Mouse (Mus musculus): ENCODE measurements at regions not wholly inside any gene's neighbourhood (a gene's known extent, or its start where the extent isn't known, plus 50 kb on each side); places are given as distances from the start of the nearest gene placed in this dataset.
A peak's percentile ranks its signal among the peaks of the same experiment; 100 is the strongest.

DNA sequence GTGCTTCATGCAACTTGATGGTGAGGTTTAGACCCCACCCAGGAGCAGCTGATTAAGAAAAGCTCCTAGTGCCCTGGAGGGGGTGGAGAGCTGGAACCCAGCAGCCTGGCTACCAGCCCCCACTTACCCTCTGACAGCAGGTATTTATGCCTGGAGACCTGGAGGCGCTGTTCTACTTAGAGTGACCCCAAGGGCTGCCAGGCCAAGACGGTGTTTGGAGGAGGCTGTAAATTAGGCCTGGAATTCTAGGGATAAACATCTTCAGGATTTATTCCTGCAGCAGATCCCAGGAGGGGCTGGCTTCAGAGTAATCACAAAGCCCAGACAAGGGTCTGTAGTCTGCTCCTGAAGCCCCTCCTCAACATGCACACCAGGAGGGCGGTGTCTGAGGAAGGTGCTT is 76.0 kb upstream of the Stx18 start:
- no peak overlapping the region for H3K27ac ChIP-seq (ENCODE audit: low read depth, low read length)
- no peak overlapping the region for H3K9ac ChIP-seq (ENCODE audit: low read length)
- H3K4me2 ChIP-seq (ENCODE audit: low read depth): no peak overlapping the region
- no peak overlapping the region for H3K4me3 ChIP-seq (ENCODE audit: low read depth, low read length)
- peaks cover 6% of the 10 kb centered on the region; the same call in 1 of the 2 replicates for H3K27me3 ChIP-seq (ENCODE audit: control insufficient read depth, insufficient read depth, low read length)
- WGBS: 31% methylated on average over 3 of the region's 3 CpGs
- no peaks in the 10 kb centered on the region for H3K9me3 ChIP-seq (ENCODE audit: control insufficient read depth, low read length)
- ATAC-seq (ENCODE audit: insufficient read depth, low FRiP score, low TSS enrichment) (no peak), DNase-seq (ENCODE audit: low spot score) (no peak)
- no peaks in the 10 kb centered on the region for H3K36me3 ChIP-seq (ENCODE audit: control insufficient read depth, insufficient read depth, low read length)
- H3K4me1 ChIP-seq (ENCODE audit: control insufficient read depth, insufficient read depth, low read length): peaks cover 8% of the 10 kb centered on the region; the same call in 1 of the 2 replicates

DNA sequence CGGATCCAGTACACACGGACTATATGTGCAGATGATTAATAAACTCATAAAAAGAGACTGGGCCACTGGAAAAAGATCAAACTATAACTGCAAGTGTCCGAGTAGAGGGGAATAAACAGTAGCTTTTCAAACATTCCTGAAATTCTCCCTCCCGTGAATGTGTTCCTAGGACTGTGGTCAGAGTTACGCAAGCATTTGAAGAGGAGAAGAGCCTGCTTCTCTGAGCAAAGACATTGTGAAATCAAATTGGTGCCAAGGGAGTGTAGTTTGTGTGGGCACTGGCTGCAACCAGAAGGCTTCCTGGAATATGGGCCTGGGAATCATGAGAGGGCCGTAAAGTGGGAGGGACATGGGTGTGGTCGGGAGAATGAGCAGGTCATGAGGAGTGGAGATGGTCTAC is 78.3 kb upstream of the Stx18 start:
- H3K27ac ChIP-seq (ENCODE audit: low read depth, low read length): no peak overlapping the region
- H3K9me3 ChIP-seq (ENCODE audit: control insufficient read depth, low read length): no peaks in the 10 kb centered on the region
- no peak for DNase-seq (ENCODE audit: low spot score)
- no peaks in the 10 kb centered on the region for H3K27me3 ChIP-seq (ENCODE audit: control insufficient read depth, insufficient read depth, low read length)
- H3K4me1 ChIP-seq (ENCODE audit: control insufficient read depth, insufficient read depth, low read length): 0 out of 2 replicates have a peak, but pooled peaks cover 2% of the 10 kb centered on the region
- WGBS: 82% methylated on average over 7 of the region's 7 CpGs
- ATAC-seq (ENCODE audit: insufficient read depth, low FRiP score, low TSS enrichment): no peak
- no peak overlapping the region for H3K4me2 ChIP-seq (ENCODE audit: low read depth)
- H3K9ac ChIP-seq (ENCODE audit: low read length): no peak overlapping the region
- no peaks in the 10 kb centered on the region for H3K36me3 ChIP-seq (ENCODE audit: control insufficient read depth, insufficient read depth, low read length)
- no peak overlapping the region for H3K4me3 ChIP-seq (ENCODE audit: low read depth, low read length)

DNA sequence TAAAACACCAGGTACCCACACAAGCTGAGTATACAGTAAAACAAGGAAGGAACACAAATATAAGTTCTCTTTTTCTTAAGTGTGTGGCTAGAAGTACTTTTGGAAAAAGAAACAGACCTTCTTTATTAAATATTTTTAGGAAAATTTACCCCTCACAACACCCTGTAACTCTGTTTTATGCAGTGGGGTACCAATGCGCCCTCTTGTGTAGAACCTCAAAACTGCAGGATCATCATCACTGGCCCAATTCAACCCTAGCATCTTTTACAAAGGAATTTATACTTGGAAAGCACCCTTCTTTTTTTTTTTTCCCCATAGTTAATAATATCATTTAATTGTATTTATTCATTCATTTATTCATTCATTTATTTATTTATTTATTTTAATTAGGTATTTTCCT is 86.4 kb upstream of the Stx18 start:
- no peaks in the 10 kb centered on the region for H3K36me3 ChIP-seq (ENCODE audit: control insufficient read depth, insufficient read depth, low read length)
- H3K4me1 ChIP-seq (ENCODE audit: control insufficient read depth, insufficient read depth, low read length): no peaks in the 10 kb centered on the region
- H3K27me3 ChIP-seq (ENCODE audit: control insufficient read depth, insufficient read depth, low read length): no peaks in the 10 kb centered on the region
- DNase-seq (ENCODE audit: low spot score) (peak; percentile 38), ATAC-seq (ENCODE audit: insufficient read depth, low FRiP score, low TSS enrichment) (no peak)
- no peak overlapping the region for H3K27ac ChIP-seq (ENCODE audit: low read depth, low read length)
- no peak overlapping the region for H3K4me2 ChIP-seq (ENCODE audit: low read depth)
- 0% methylated on average over 1 of the region's 1 CpGs for WGBS
- H3K4me3 ChIP-seq (ENCODE audit: low read depth, low read length): no peak overlapping the region
- no peak overlapping the region for H3K9ac ChIP-seq (ENCODE audit: low read length)
- no peaks in the 10 kb centered on the region for H3K9me3 ChIP-seq (ENCODE audit: control insufficient read depth, low read length)

DNA sequence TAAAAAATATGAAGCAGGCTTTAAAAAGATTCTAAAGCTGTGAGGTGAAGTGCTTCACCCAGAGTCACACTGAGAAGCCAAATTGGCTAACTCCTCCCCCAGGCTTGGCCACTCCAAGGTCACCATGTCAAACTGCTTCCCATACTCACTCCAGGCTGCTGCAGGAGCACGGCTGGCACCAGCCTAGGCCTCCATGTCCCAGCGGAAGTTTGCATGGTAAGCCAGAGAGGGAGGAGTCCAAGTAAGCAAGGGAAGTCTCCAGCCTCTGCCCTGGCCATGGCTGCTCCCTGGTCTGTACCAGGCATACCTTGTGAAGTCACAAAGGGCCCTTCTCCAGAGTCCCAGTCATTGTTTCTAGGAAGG is 105.8 kb upstream of the Stx18 start:
- no peaks in the 10 kb centered on the region for H3K4me1 ChIP-seq (ENCODE audit: control insufficient read depth, insufficient read depth, low read length)
- ATAC-seq (ENCODE audit: insufficient read depth, low FRiP score, low TSS enrichment): no peak
- WGBS: 43% methylated on average over 2 of the region's 2 CpGs
- H3K9me3 ChIP-seq (ENCODE audit: control insufficient read depth, low read length): no peaks in the 10 kb centered on the region
- DNase-seq (ENCODE audit: low spot score): no peak
- no peak overlapping the region for H3K27ac ChIP-seq (ENCODE audit: low read depth, low read length)
- H3K9ac ChIP-seq (ENCODE audit: low read length): no peak overlapping the region
- no peaks in the 10 kb centered on the region for H3K27me3 ChIP-seq (ENCODE audit: control insufficient read depth, insufficient read depth, low read length)
- no peak overlapping the region for H3K4me3 ChIP-seq (ENCODE audit: low read depth, low read length)
- no peaks in the 10 kb centered on the region for H3K36me3 ChIP-seq (ENCODE audit: control insufficient read depth, insufficient read depth, low read length)
- no peak overlapping the region for H3K4me2 ChIP-seq (ENCODE audit: low read depth)

DNA sequence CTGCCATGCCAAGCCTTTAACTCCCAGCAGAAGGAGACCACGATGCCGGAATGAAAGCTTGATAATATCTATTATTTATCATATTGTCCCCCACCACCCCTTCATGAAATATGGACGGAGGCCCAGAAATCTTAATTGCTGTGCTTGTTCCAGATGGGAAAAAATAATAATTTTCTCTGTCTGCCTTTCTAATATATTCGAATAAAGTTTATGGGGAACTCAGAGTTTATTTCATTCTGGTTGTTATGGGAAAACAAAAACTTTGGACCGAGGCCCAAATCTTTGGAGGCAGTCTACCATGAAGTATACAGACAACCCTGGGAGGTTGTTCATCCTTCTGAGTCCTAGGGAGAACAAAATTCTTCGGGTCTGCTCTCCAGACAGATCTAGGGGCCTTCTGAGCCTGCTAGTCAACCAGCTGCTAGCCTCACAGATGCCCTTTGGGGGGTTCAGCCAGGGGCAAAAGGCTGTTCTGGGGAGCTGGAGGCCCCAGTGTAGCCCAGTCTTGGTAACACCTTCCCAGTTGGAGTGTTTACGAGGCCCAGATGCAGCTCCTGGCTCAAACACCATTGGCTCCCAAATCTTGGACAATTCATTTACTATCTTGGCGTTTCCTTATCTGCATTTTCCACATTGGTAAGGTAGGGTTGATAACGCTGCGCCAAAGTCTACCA is 106.3 kb upstream of the Stx18 start:
- Histone ChIP-seq H3K4me3 (ENCODE audit: low read depth, low read length) (no peak overlapping the region), H3K27ac (ENCODE audit: low read depth, low read length) (no peak overlapping the region), H3K9me3 (ENCODE audit: control insufficient read depth, low read length) (no peaks in the 10 kb centered on the region), H3K4me1 (ENCODE audit: control insufficient read depth, insufficient read depth, low read length) (no peaks in the 10 kb centered on the region), H3K9ac (ENCODE audit: low read length) (no peak overlapping the region), H3K27me3 (ENCODE audit: control insufficient read depth, insufficient read depth, low read length) (no peaks in the 10 kb centered on the region), H3K36me3 (ENCODE audit: control insufficient read depth, insufficient read depth, low read length) (no peaks in the 10 kb centered on the region), H3K4me2 (ENCODE audit: low read depth) (no peak overlapping the region)
- ATAC-seq (ENCODE audit: insufficient read depth, low FRiP score, low TSS enrichment) (no peak), DNase-seq (ENCODE audit: low spot score) (no peak)
- 86% methylated on average over 10 of the region's 10 CpGs for WGBS

DNA sequence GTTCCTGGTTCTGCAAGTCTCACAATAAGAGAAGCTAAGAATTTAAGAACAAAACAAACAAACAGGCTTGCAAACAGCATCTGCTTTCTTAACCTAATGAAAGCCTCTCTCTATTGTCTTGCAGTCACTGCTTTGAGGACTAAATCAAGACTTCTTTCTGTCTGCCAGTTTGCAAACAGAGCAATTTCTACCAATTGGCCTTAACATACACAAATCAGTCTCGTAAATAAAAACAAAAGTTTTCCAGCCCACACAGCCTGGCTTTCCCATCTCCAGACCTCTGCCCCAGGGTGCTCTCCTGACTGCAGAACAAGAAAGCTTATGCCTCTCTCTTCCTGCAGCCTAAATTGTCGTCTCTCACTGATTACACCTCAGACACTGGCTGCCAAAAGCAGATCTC is 96.1 kb upstream of the Msx1 start:
- no peaks in the 10 kb centered on the region for H3K36me3 ChIP-seq (ENCODE audit: control insufficient read depth, insufficient read depth, low read length)
- ATAC-seq (ENCODE audit: insufficient read depth, low FRiP score, low TSS enrichment) (no peak), DNase-seq (ENCODE audit: low spot score) (peak; percentile 7)
- H3K27ac ChIP-seq (ENCODE audit: low read depth, low read length): no peak overlapping the region
- peaks cover 6% of the 10 kb centered on the region; the same call in 1 of the 2 replicates for H3K4me1 ChIP-seq (ENCODE audit: control insufficient read depth, insufficient read depth, low read length)
- no peak overlapping the region for H3K4me2 ChIP-seq (ENCODE audit: low read depth)
- 16% methylated on average over 2 of the region's 2 CpGs for WGBS
- no peaks in the 10 kb centered on the region for H3K27me3 ChIP-seq (ENCODE audit: control insufficient read depth, insufficient read depth, low read length)
- H3K9ac ChIP-seq (ENCODE audit: low read length): no peak overlapping the region
- H3K4me3 ChIP-seq (ENCODE audit: low read depth, low read length): no peak overlapping the region
- H3K9me3 ChIP-seq (ENCODE audit: control insufficient read depth, low read length): no peaks in the 10 kb centered on the region; the same call in 1 of the 2 replicates

DNA sequence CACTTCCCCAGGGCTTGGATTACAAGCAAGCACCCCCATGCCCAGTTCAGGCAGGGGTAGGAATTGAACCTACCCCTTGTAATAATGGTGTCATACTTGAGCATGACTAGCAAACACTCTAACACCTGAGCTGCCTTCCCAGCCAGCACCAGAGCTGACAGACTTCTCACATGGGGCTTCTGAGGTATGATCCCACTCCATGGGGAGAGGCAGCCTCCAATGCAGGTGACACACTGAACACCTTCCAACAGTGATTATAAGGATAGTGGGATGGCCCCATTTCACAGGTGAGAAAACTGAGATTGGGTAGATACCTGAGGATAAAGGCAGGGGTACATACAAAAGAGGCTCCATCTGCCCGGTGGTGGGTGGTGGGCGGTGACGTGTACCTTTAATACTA is 94.7 kb upstream of the Msx1 start:
- Histone ChIP-seq H3K27ac (ENCODE audit: low read depth, low read length) (no peak overlapping the region), H3K9ac (ENCODE audit: low read length) (no peak overlapping the region), H3K27me3 (ENCODE audit: control insufficient read depth, insufficient read depth, low read length) (no peaks in the 10 kb centered on the region), H3K4me2 (ENCODE audit: low read depth) (no peak overlapping the region), H3K4me1 (ENCODE audit: control insufficient read depth, insufficient read depth, low read length) (peaks cover 6% of the 10 kb centered on the region; the same call in 1 of the 2 replicates), H3K4me3 (ENCODE audit: low read depth, low read length) (no peak overlapping the region), H3K36me3 (ENCODE audit: control insufficient read depth, insufficient read depth, low read length) (no peaks in the 10 kb centered on the region), H3K9me3 (ENCODE audit: control insufficient read depth, low read length) (no peaks in the 10 kb centered on the region; the same call in 1 of the 2 replicates)
- peak; percentile 7 for DNase-seq (ENCODE audit: low spot score)
- no peak for ATAC-seq (ENCODE audit: insufficient read depth, low FRiP score, low TSS enrichment)
- WGBS: 76% methylated on average over 3 of the region's 3 CpGs

DNA sequence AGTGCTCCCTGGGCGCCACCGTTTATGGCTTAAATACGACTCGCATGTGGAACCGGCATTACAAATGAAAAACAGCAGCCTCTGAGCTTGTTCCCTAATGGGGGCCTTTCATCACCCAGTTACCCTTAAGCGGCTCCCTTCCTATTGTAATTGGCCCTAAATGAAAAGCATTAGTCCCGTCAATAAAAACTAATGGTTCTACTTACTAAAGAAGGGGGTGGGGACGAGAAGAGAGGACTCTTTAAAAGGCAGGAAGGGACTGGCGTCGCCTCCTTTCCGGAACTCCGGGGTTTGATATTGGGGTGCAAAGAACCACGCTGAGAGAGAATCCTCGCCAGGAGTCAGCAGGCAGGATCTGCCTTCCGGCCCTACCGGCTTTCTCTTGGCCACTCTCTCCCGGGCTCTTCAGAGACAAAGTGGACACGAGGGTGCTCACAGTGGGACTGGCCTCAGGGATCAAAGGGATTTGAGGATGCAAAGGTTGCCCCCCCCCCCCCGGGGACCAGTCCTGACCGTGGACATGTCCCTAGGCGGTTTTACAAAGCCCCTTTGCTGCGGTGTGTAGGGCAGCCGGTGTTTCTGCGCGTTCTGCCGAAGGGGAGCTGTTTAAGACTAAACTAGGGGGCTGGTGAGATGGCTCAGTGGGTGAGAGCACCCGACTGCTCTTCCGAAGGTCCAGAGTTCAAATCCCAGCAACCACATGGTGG is 93.8 kb upstream of the Msx1 start:
- peaks cover 6% of the 10 kb centered on the region; the same call in 1 of the 2 replicates for H3K4me1 ChIP-seq (ENCODE audit: control insufficient read depth, insufficient read depth, low read length)
- H3K9me3 ChIP-seq (ENCODE audit: control insufficient read depth, low read length): no peaks in the 10 kb centered on the region; the same call in 1 of the 2 replicates
- H3K9ac ChIP-seq (ENCODE audit: low read length): no peak overlapping the region
- H3K4me2 ChIP-seq (ENCODE audit: low read depth): peak overlapping the region; percentile 40
- no peaks in the 10 kb centered on the region for H3K27me3 ChIP-seq (ENCODE audit: control insufficient read depth, insufficient read depth, low read length)
- no peak overlapping the region for H3K27ac ChIP-seq (ENCODE audit: low read depth, low read length)
- 2% methylated on average over 28 of the region's 28 CpGs for WGBS
- no peak for ATAC-seq (ENCODE audit: insufficient read depth, low FRiP score, low TSS enrichment)
- H3K36me3 ChIP-seq (ENCODE audit: control insufficient read depth, insufficient read depth, low read length): no peaks in the 10 kb centered on the region
- peak overlapping the region; percentile 12; the same call in 1 of the 2 replicates for H3K4me3 ChIP-seq (ENCODE audit: low read depth, low read length)
- peak; percentile 40 for DNase-seq (ENCODE audit: low spot score)

DNA sequence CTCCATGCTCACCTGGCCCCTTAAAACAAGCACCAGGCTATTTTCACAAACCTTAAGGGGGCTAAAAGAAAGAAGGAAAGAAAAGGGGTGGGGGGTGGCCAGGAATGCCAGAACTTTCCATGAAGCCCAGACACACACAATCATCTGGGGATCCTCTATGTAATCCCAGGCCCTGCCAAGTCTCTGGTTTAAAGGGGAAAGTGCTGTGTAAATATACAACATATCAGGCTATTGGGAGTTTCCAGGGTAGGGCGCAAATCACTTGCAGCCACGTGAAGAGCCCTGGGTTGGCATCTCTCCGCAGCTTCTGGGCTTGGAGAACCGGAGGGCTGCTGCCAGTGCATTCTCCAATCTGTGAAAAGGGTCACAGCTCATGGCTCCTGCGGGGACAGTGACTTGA is 92.8 kb upstream of the Msx1 start:
- WGBS: 5% methylated on average over 5 of the region's 5 CpGs
- Histone ChIP-seq H3K4me2 (ENCODE audit: low read depth) (no peak overlapping the region), H3K27me3 (ENCODE audit: control insufficient read depth, insufficient read depth, low read length) (no peaks in the 10 kb centered on the region), H3K9ac (ENCODE audit: low read length) (no peak overlapping the region), H3K27ac (ENCODE audit: low read depth, low read length) (no peak overlapping the region), H3K36me3 (ENCODE audit: control insufficient read depth, insufficient read depth, low read length) (no peaks in the 10 kb centered on the region), H3K4me1 (ENCODE audit: control insufficient read depth, insufficient read depth, low read length) (peaks cover 6% of the 10 kb centered on the region; the same call in 1 of the 2 replicates), H3K4me3 (ENCODE audit: low read depth, low read length) (no peak overlapping the region), H3K9me3 (ENCODE audit: control insufficient read depth, low read length) (no peaks in the 10 kb centered on the region; the same call in 1 of the 2 replicates)
- no peak for ATAC-seq (ENCODE audit: insufficient read depth, low FRiP score, low TSS enrichment)
- DNase-seq (ENCODE audit: low spot score): peak; percentile 10

All from neural tube, embryonic 11.5 days (tissue).